Mouse (Mus musculus) heart, adult 2 months (tissue): ENCODE results near the gene Mlph. TPM values are rescaled to one million over a fixed set of nuclear protein-coding genes. Genes with fewer than 3 reads are reported as not detected.

Experiments used
- DNase-seq, 2 experiments: peaks; one replicate each; pipeline ENCODE4 v3.0.0; 2021
- H3K27ac ChIP-seq: fragments of 200-600 bp; 2 replicates; pipeline ENCODE4 v1.8.1; 2022
- H3K27me3 ChIP-seq: fragments of 200-500 bp; 2 replicates; pipeline ENCODE4 v1.6.1; 2012; ENCODE audit warnings: mild to moderate bottlenecking, low read length, inconsistent platforms, mixed read lengths; ENCODE audit not compliant: control insufficient read depth, insufficient read depth
- H3K36me3 ChIP-seq: fragments of 200-500 bp; 2 replicates; pipeline ENCODE4 v1.6.1; 2012; ENCODE audit warnings: low read length, inconsistent platforms; ENCODE audit not compliant: control insufficient read depth, insufficient read depth
- H3K4me1 ChIP-seq: fragments of 200-500 bp; 2 replicates; pipeline ENCODE4 v1.6.1; 2011; ENCODE audit warnings: low read length; ENCODE audit not compliant: control insufficient read depth, insufficient read depth
- H3K4me3 ChIP-seq: fragments of 200-600 bp; 2 replicates; pipeline ENCODE4 v1.8.1; 2022
- H3K79me2 ChIP-seq: fragments of 200-500 bp; replicated peaks from 2 replicates; pipeline ENCODE4 v1.6.1; 2012; ENCODE audit warnings: mild to moderate bottlenecking, inconsistent platforms, low read length, moderate library complexity, mixed read lengths; ENCODE audit not compliant: control insufficient read depth, insufficient read depth
- H3K9ac ChIP-seq: fragments of 200-500 bp; 2 replicates; pipeline ENCODE4 v1.6.1; 2012; ENCODE audit warnings: low read depth, mild to moderate bottlenecking, control low read depth, inconsistent platforms, low read length, mixed read lengths
- CTCF ChIP-seq: fragments of 200-600 bp; IDR thresholded peaks from 2 replicates; pipeline ENCODE4 v1.8.1; 2022; ENCODE audit warnings: antibody characterized with exemption, mild to moderate bottlenecking, moderate library complexity
- EP300 ChIP-seq: fragments of 200-500 bp; IDR thresholded peaks from 2 replicates; pipeline ENCODE4 v1.6.1; 2011; ENCODE audit warnings: low read depth, low read length, control low read depth; ENCODE audit not compliant: insufficient read depth
- POLR2A ChIP-seq: fragments of 200-500 bp; IDR thresholded peaks from 2 replicates; pipeline ENCODE4 v1.6.1; 2011; ENCODE audit warnings: mild to moderate bottlenecking, low read depth, low read length, control low read depth; ENCODE audit not compliant: insufficient read depth
- WGBS: fragments of 180-500 bp; shearing (Covaris S2); methylation state at CpG from one replicate; pipeline ENCODE4 v1.1.7; 2018; 5-methylcytosine and 5-hydroxymethylcytosine counted together
- intact Hi-C: fragments of 180-260 bp; cut with DNase I; formaldehyde crosslinking; loops from one replicate; pipeline ENCODE4 v1.15.1; 2025
- polyA plus RNA-seq: library from polyadenylated mRNA; depleted of rRNA; stranded (reverse); fragments of >200 nt; gene quantifications from 2 replicates; pipeline ENCODE4 v1.2.3, GENCODE M21; 2012
- total RNA-seq, 2 experiments: library from RNA; stranded (reverse); gene quantifications; 2 replicates each; pipeline ENCODE4 v1.2.3; 2021

Mlph gene
- total and polyA plus RNA-seq, 3 experiments, result 0.72 to 1.1 (median 0.73) TPM

DNA sequence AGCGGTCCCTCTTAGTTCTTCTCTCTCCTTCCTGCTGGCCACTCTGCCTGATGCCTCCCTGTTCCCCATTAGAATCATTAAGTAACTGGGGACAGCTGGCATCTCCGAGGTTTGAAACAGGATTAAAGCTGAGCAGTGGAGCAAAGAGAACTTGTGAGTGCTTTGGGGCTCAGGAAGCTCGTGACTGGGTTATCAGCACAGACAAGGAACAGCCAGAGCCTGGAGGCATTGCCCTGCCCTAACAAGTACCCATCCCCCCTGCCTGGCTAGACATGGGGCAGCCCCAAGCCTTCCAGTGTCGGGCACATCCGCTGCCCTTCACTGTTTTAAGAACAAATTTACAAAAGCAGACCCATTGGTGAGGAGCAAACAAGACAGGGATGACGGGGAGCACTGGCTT lies 2.6 kb downstream of the Mlph start:
- H3K27ac ChIP-seq, result no peak overlapping the region
- 47% methylated on average over 6 of the region's 6 CpGs for WGBS
- H3K27me3 ChIP-seq, result peaks cover 2% of the 10 kb centered on the region; the same call in 1 of the 2 replicates
- no peaks in the 10 kb centered on the region for H3K36me3 ChIP-seq
- H3K79me2 ChIP-seq, result no peaks in the 10 kb centered on the region
- no peak overlapping the region for H3K9ac ChIP-seq
- no peak overlapping the region for H3K4me3 ChIP-seq
- intact Hi-C loops, result no loop called here
- no peak for TF ChIP-seq EP300
- no peak for TF ChIP-seq CTCF
- no peak for TF ChIP-seq POLR2A
- H3K4me1 ChIP-seq, result peaks cover 3% of the 10 kb centered on the region
- no peak for DNase-seq

DNA sequence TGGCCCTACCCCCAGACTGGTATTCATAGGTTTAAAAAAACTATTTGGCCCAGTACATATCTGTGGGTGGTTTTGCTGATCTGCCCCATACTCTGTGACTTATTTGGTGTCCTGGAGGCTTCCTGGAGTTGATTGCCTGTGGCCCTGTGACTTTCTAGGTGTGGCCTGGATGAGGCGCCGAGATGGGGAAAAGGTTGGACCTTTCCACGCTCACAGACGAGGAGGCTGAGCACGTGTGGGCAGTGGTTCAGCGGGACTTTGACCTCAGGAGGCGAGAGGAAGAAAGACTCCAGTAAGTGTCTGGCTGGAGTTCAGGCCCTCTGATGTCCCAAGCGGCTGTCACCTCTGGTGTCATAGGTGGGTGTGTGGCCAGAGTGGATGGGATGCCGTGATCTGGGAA lies 6.8 kb downstream of the Mlph start:
- intact Hi-C loops, result no loop called here
- H3K9ac ChIP-seq, result no peak overlapping the region
- no peak overlapping the region for H3K4me3 ChIP-seq
- no peak overlapping the region for H3K27ac ChIP-seq
- no peaks in the 10 kb centered on the region for H3K36me3 ChIP-seq
- H3K27me3 ChIP-seq, result no peaks in the 10 kb centered on the region
- H3K4me1 ChIP-seq, result no peaks in the 10 kb centered on the region
- WGBS, result 87% methylated on average over 9 of the region's 9 CpGs
- H3K79me2 ChIP-seq, result no peaks in the 10 kb centered on the region
- TF ChIP-seq CTCF (no peak), POLR2A (no peak), EP300 (no peak)
- no peak for DNase-seq

DNA sequence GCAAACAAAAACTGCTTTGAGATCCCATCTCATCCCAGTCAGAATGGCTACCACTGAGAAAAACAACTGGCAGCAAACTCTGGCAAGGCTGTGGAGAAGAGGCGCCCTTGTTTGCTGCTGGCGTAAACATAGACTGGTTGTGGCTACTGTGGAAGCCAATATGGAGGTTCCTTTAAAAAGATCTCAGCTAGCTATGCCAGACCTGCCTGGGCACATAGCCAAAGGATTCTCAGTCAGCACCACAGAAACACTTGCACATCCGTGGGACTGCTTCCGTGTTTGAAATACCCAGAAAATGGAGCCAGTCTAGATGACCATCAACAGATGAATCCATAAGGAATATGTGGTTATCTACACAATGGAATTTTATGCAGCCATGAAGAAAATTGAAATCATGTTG lies 11.1 kb downstream of the Mlph start:
- Histone ChIP-seq H3K79me2 (no peaks in the 10 kb centered on the region), H3K4me1 (no peaks in the 10 kb centered on the region), H3K27me3 (no peaks in the 10 kb centered on the region), H3K4me3 (no peak overlapping the region), H3K27ac (no peak overlapping the region), H3K36me3 (no peaks in the 10 kb centered on the region), H3K9ac (no peak overlapping the region)
- 34% methylated on average over 4 of the region's 4 CpGs for WGBS
- no peak for TF ChIP-seq CTCF
- TF ChIP-seq POLR2A, result no peak
- TF ChIP-seq EP300, result no peak
- DNase-seq, result no peak
- intact Hi-C loops, result no loop called here

DNA sequence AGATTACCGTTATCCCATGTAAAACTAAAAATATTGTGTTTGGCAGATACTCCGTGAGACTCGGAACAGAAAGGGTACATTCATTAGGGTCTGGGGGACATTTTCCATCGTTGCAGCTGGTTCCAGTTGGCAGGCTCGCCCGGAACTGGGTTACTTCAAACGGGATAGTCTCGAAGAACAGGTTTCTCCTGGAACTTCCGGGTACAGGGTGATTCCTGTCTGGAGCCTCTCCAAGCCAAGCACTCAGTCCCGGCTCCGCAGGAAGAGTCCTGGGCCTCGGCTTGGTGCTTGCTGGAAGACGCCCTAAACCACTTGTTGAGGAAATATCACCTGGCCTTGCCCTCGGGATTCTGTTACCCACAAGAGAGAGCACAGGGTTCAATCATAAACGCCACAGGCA lies 12.4 kb downstream of the Mlph start:
- Histone ChIP-seq H3K79me2 (no peaks in the 10 kb centered on the region), H3K36me3 (no peaks in the 10 kb centered on the region), H3K27ac (no peak overlapping the region), H3K27me3 (no peaks in the 10 kb centered on the region), H3K4me3 (no peak overlapping the region), H3K4me1 (no peaks in the 10 kb centered on the region), H3K9ac (no peak overlapping the region)
- peak in 1 of 2 experiments; percentile 36 for DNase-seq
- no peak for TF ChIP-seq EP300
- no peak for TF ChIP-seq POLR2A
- no peak for TF ChIP-seq CTCF
- WGBS, result 35% methylated on average over 15 of the region's 15 CpGs
- intact Hi-C loops, result no loop called here

DNA sequence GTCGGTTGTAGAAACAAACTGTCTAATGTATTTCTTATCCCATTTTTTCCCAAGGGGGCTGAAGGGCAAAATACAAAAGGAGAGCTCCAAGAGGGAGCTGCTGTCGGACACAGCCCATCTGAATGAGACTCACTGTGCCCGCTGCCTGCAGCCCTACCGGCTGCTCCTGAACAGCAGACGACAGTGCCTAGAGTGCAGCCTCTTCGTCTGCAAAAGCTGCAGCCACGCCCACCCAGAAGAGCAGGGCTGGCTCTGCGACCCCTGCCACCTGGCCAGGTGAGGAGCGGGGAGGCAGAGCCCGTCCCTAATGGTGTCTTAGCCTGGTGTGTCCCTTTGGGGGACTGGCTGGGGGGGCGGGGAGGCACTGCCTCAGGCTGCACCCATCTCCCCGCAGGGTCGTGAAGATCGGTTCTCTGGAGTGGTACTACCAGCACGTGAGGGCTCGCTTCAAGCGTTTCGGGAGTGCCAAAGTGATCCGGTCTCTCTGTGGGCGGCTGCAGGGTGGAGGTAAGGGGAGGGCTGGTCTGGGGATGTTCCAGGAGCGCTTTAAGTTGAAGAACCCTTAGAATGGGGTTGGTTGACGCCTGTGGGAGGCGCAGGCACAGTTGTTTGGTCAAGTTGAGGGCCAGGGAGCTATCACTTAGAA lies 13.2 kb downstream of the Mlph start:
- Histone ChIP-seq H3K27ac (no peak overlapping the region), H3K4me1 (no peaks in the 10 kb centered on the region), H3K27me3 (no peaks in the 10 kb centered on the region), H3K79me2 (no peaks in the 10 kb centered on the region), H3K4me3 (no peak overlapping the region), H3K36me3 (no peaks in the 10 kb centered on the region), H3K9ac (no peak overlapping the region)
- WGBS, result 6% methylated on average over 23 of the region's 23 CpGs
- TF ChIP-seq POLR2A (no peak), CTCF (no peak), EP300 (no peak)
- intact Hi-C loops, result loop anchor here (1.0 kb wide), 1 partner anchor 28 kb away; no protein-coding TSS in a partner anchor
- DNase-seq, result no peak

DNA sequence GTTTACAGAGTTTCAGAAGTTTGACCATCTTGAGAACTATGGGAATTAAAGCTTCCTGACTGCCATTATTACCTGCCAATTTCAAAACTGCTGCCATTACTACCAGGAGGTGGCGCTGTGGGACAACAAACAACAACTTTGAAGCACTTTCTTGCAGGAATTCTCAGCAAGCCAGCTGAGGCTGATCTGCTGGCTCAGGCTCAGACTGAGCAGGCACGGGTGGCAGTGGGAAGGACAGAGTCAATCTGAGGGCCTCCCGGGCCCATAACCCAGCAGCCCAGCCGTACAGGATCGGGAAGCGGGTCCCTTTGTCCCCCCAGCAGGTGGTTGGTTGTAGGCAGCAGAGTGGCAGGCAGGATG lies 13.7 kb downstream of the Mlph start:
- no peak overlapping the region for H3K9ac ChIP-seq
- intact Hi-C loops, result loop anchor here (1.0 kb wide), 1 partner anchor 28 kb away; no protein-coding TSS in a partner anchor
- peak; percentile 13; the same call in 1 of the 2 replicates for TF ChIP-seq EP300
- TF ChIP-seq POLR2A, result no peak
- peak; percentile 84 for TF ChIP-seq CTCF
- H3K4me1 ChIP-seq, result no peaks in the 10 kb centered on the region
- H3K79me2 ChIP-seq, result no peaks in the 10 kb centered on the region
- H3K36me3 ChIP-seq, result no peaks in the 10 kb centered on the region
- WGBS, result 7% methylated on average over 6 of the region's 6 CpGs
- DNase-seq, result peak; percentile 81 to 86
- no peaks in the 10 kb centered on the region for H3K27me3 ChIP-seq
- H3K4me3 ChIP-seq, result no peak overlapping the region
- no peak overlapping the region for H3K27ac ChIP-seq
